Mouse (Mus musculus): ENCODE results near the gene Adgrv1. TPM values are rescaled to one million over a fixed set of nuclear protein-coding genes. Genes with fewer than 3 reads are reported as not detected.

Gene Adgrv1
- total RNA-seq, 4 experiments from 2014 or later, result 1.6 to 2.9 (median 1.7) TPM

GRCm38 (mm10) chr13:81407881-81408460, 225.0 kb downstream of the Adgrv1 start:
- no peak for DNase-seq

GRCm38 (mm10) chr13:81402826-81403225, 230.1 kb downstream of the Adgrv1 start:
- DNase-seq, result no peak

DNA sequence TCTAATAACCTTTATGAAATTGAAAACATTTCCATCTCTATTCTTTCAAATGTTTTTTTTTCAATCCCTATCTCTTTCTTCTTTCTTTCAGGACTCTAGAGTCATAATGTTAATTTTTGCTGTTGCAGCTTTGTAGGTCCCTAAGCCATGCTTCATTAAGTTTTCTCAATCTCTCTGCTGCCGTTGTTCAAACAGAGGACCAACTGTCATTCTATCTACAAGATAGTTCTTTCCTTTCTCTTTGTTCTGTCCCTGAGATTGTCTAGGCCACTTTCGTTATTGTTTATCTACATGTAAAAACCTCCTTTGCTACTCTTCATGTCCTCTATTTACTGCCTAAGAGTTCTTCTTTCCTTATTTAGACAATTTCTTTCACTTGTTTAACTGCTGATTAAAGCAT, 230.8 kb downstream of the Adgrv1 start:
- DNase-seq, result no peak

- peak; percentile 7 for DNase-seq
These were observed 231.2 kb downstream of the Adgrv1 start for GRCm38 (mm10) chr13:81401742-81402141.

- no peak for DNase-seq
These were observed 247.2 kb downstream of the Adgrv1 start for GRCm38 (mm10) chr13:81385597-81386362.

DNA sequence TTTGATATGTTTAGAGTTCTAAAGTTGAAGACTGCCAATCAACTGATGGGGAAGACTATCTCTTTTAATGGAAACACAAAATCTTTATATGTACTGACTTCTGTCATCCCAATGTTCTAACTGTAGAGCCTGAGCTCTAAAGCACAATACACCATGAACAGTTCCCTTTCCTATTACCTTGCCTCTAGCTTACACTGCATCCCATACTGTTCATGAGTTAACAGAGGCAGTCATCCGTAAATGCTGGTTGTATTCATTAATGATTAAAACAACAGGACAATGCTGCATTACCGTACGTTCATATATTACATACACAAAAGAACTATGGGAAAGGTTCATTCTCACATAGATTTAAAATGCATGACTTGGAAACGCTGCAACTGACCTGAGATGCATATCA, 251.1 kb downstream of the Adgrv1 start:
- DNase-seq, result no peak

- DNase-seq, result no peak
These were observed 262.0 kb downstream of the Adgrv1 start for GRCm38 (mm10) chr13:81370801-81371456.

GRCm38 (mm10) chr13:81370196-81370595, 262.8 kb downstream of the Adgrv1 start:
- DNase-seq, result no peak

GRCm38 (mm10) chr13:81369564-81369963, 263.4 kb downstream of the Adgrv1 start:
- no peak for DNase-seq

DNA sequence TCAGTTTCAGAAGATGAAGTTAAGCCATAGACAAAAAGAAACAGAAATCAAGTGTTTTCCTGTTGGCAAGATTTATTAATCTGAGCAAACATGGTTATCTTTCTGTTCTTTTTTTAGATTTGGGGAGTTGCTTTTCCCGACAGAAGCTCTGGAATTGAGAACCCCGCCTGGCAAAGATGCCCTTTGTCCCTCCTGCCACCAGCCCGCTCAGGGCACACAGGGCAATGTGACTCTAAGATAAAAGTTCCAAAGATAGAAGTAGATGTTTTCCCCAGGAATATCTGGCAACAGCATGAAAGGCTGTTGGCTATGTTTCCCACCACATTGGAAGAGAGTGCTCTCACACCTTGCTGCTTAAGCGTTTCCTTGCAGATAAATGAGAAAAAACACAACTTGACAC, 264.0 kb downstream of the Adgrv1 start:
- no peak for DNase-seq

- DNase-seq, result no peak
These were observed 265.1 kb downstream of the Adgrv1 start for GRCm38 (mm10) chr13:81367681-81368376.

DNA sequence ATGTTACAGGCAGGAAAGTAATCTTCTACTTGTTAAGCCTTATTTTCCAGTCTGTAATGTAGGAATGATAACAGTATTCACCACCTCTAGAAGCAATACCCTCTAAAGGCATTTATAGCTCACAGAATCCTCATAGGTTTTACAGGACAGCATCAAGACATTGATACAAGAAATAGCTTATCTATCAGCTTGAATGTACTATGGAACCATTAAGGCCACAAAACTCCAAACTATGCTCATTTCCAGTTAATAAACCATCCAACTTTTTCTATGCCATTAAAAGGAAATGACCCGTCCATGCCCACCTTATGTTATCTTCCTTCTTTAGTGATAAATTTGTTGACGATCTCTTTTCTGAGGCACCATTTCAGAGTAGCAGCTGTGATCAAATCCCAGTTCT, 272.6 kb downstream of the Adgrv1 start:
- DNase-seq, result no peak

- no peak for DNase-seq
These were observed 274.2 kb downstream of the Adgrv1 start for GRCm38 (mm10) chr13:81358766-81359165.

- DNase-seq, result no peak
These were observed 274.6 kb downstream of the Adgrv1 start for GRCm38 (mm10) chr13:81358365-81358764.

GRCm38 (mm10) chr13:81357215-81357614, 275.7 kb downstream of the Adgrv1 start:
- no peak for DNase-seq

- no peak for DNase-seq
These were observed 278.4 kb downstream of the Adgrv1 start for GRCm38 (mm10) chr13:81354587-81354986.

DNA sequence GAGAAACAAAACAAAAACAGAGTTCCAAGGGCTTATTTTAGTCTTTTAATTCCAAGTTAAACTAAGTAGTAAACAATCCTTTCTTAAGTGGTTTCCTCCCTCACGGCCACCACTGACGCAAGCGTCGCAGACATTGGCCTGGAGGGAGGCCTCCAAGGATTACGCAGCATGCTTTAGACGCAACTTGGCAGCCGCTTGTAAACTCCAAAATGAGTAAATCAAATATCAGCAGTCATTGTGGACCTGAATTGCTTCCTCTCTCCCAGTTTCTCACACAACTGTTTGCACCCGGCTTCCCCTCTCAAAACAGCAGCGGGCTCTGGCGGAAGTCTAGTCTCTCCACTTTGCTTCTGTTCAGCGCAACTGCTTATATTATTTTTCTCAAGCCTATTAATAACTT, 280.7 kb downstream of the Adgrv1 start:
- no peak for DNase-seq

DNA sequence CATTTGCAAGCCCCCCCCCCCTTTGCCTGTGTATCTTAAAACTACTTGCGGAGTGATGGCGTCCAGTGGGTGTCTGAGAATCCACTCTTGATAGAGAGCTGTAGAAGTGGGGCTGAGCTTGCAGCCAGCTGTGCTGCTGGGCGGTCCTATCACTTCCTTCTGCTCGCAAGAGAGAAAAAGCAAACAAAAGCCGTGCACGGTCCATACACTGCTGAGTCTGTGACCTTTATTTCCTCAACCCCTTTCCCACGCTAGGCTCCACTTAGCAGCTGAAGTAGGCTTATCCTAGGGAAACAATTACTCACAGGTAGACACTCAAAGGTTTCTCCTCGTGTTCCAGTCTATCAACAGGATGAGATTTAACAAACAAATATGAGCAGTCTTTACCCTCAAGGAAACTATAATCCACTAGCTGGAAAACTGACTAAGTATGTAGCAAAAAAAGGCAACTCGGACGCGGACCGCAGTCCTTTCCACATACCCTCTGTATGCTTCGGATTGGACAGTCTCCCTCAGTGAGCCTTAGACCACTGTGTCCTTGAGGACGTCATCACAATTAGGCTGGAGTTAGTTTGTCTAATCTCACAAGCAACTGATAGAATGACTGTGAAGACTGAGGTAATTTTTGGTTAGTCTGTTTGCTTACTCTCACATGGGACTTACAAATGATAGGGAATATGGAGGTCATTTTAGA, 281.3 kb downstream of the Adgrv1 start:
- DNase-seq, result no peak

DNA sequence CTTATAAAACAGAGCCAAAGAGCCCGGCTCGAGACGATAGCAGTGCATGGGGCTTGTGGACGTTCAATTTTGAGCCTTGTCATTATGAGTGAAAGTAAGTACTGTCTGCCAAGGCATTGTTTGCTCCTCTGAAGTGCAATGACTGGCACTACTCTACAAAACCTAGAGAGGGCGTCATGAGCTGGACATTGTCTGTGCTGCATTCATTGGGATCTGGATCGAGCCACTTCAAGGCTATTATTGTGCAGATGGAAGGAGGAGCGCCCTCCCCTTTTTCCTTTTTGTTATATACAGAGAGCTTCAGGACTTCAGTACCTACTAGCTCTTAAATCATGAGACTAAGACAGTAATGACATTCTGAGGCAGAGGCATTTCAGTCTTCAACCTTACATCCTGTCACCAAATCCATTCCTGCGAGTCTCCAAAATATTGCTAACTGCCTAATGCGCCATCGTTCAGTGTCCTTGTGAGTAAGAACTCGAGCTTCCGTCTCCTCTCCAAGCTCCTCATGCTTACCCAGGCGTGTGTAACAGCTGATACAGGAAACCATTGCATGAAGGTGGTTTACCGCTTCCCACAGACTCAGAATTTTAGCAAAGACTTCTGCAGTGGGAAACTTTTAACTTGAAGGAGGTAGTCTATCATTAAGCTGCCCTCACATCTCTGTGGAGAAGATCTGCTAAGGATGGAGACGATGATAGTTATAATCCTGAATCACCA, 285.5 kb downstream of the Adgrv1 start:
- no peak for DNase-seq

DNA sequence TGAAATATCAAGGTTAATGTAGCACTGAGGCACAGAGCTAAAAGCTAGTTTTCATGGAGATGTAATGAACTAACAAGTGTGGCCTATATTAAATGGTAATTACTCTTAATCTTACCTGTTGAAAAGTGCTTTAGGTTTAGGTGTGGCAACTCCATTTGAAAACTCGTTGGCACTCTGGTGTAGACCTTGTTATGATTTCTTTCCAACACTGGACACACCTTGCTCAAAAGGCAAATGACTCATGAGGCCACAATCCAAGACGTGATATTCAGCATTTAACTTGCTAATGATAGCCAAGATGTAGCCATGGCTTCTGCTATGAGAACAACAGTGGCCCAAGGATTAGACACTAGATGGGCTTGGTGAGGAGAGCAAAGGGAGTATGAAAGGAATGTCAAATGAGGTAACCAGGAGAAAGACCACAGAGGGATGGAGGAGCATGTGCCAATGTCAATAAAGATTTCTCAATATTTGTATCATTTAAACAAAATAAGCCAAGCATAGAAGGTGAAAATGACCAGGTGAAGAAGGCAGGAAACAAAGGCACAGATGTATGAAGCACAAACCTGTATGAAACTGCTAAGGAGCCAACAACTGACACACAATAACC, 289.9 kb downstream of the Adgrv1 start:
- no peak for DNase-seq

- no peak for DNase-seq
These were observed 297.7 kb downstream of the Adgrv1 start for GRCm38 (mm10) chr13:81335241-81335640.

Data from adrenal gland, adult 8-10 months (tissue).